18 mouse cellular contexts compared by ENCODE assay signal in genomic region chr7:73198069-73198468, GRCm38 (mm10).
A peak's percentile ranks its signal among the peaks of the same experiment; 100 is the strongest.
DNase-seq lines count a peak whose midpoint lies in the region; ATAC-seq and TF ChIP-seq lines count a peak whose summit lies in the region.
"Had no signal": no experiment of that assay in that cellular context is flagged by ENCODE, and none has a peak within 500 bp of the region (broad histone marks: within the 10 kb centered on the region; RNA-seq: fewer than 3 reads in every experiment).

No protein-coding gene starts in this region.

- no peak for ATAC-seq in embryonic facial prominence, embryonic 14.5 days (ENCODE audit: low read depth)
- ATAC-seq in midbrain, embryonic 12.5 days (ENCODE audit: low FRiP score, low read depth), result no peak
- no peak for ATAC-seq in midbrain, embryonic 14.5 days (ENCODE audit: low FRiP score, low TSS enrichment)
- no peak for ATAC-seq in lung, embryonic 14.5 days (ENCODE audit: insufficient read depth)
- peak; percentile 50 for ATAC-seq in stomach, embryonic 15.5 days (ENCODE audit: insufficient read depth, low FRiP score, low read depth)
- ATAC-seq in heart, embryonic 12.5 days (ENCODE audit: insufficient number of reproducible peaks, low FRiP score), result no peak

- peak; percentile 44 for DNase-seq in embryonic facial prominence, embryonic 14.5 days (ENCODE audit: low spot score)
- DNase-seq in embryonic facial prominence, embryonic 10.5 days (ENCODE audit: low spot score), result no peak
- DNase-seq in midbrain, embryonic 14.5 days, result no peak
- peak; percentile 53 for DNase-seq in lung, embryonic 14.5 days
- DNase-seq in cerebellum, adult 9-11 months, result no peak
- DNase-seq: adrenal gland, postnatal 10 days; cerebellum, postnatal 36 days; kidney, adult 9 months; right cerebral cortex, postnatal 14 days; thymus, postnatal 4 days had no signal

- H3K27me3 ChIP-seq in embryonic facial prominence, embryonic 14.5 days (replicated peaks; ENCODE audit: control insufficient read depth, insufficient read depth, low read length), result no peaks in the 10 kb centered on the region
- no peaks in the 10 kb centered on the region for H3K27me3 ChIP-seq in embryonic facial prominence, embryonic 10.5 days (replicated peaks; ENCODE audit: low read depth, poor library complexity, severe bottlenecking)
- no peaks in the 10 kb centered on the region for H3K27me3 ChIP-seq in midbrain, embryonic 12.5 days
- H3K27me3 ChIP-seq in midbrain, embryonic 14.5 days (ENCODE audit: control insufficient read depth, insufficient read depth, low read length), result no peaks in the 10 kb centered on the region
- H3K27me3 ChIP-seq in lung, embryonic 14.5 days (ENCODE audit: insufficient read depth, low read length), result no peaks in the 10 kb centered on the region
- H3K27me3 ChIP-seq in stomach, embryonic 15.5 days (replicated peaks), result no peaks in the 10 kb centered on the region
- peaks cover 24% of the 10 kb centered on the region; the same call in 1 of the 2 replicates for H3K27me3 ChIP-seq in heart, embryonic 12.5 days (replicated peaks)
- H3K27me3 ChIP-seq: embryonic facial prominence, embryonic 15.5 days; liver, embryonic 15.5 days had no signal

- no peak overlapping the region for H3K4me3 ChIP-seq in embryonic facial prominence, embryonic 14.5 days (ENCODE audit: low read depth, low read length)
- no peak overlapping the region for H3K4me3 ChIP-seq in embryonic facial prominence, embryonic 10.5 days
- H3K4me3 ChIP-seq in midbrain, embryonic 12.5 days, result no peak overlapping the region
- no peak overlapping the region for H3K4me3 ChIP-seq in midbrain, embryonic 14.5 days (replicated peaks; ENCODE audit: low read depth, low read length)
- no peak overlapping the region for H3K4me3 ChIP-seq in lung, embryonic 14.5 days (ENCODE audit: low read depth, low read length)
- H3K4me3 ChIP-seq in stomach, embryonic 15.5 days (replicated peaks), result no peak overlapping the region
- no peak overlapping the region for H3K4me3 ChIP-seq in heart, embryonic 12.5 days
- H3K4me3 ChIP-seq: embryonic facial prominence, embryonic 15.5 days; heart, embryonic 10.5 days; limb, embryonic 10.5 days; liver, embryonic 15.5 days had no signal

- H3K4me1 ChIP-seq in embryonic facial prominence, embryonic 14.5 days (ENCODE audit: control insufficient read depth, insufficient read depth, low read length), result no peaks in the 10 kb centered on the region; the same call in 1 of the 2 replicates
- H3K4me1 ChIP-seq in embryonic facial prominence, embryonic 10.5 days, result peaks cover 11% of the 10 kb centered on the region
- H3K4me1 ChIP-seq in midbrain, embryonic 12.5 days, result peaks cover 26% of the 10 kb centered on the region
- H3K4me1 ChIP-seq in midbrain, embryonic 14.5 days (ENCODE audit: control insufficient read depth, insufficient read depth, low read length), result peaks cover 11% of the 10 kb centered on the region
- no peaks in the 10 kb centered on the region; the same call in 1 of the 2 replicates for H3K4me1 ChIP-seq in lung, embryonic 14.5 days (ENCODE audit: insufficient read depth)
- H3K4me1 ChIP-seq in stomach, embryonic 15.5 days, result no peaks in the 10 kb centered on the region
- H3K4me1 ChIP-seq in heart, embryonic 12.5 days (replicated peaks), result peaks cover 13% of the 10 kb centered on the region; the same call in 1 of the 2 replicates
- H3K4me1 ChIP-seq: heart, embryonic 10.5 days; liver, embryonic 15.5 days had no signal

- 58% methylated on average over 5 of the region's 5 CpGs for WGBS in embryonic facial prominence, embryonic 14.5 days
- 86% methylated on average over 5 of the region's 5 CpGs for WGBS in embryonic facial prominence, embryonic 10.5 days
- WGBS in midbrain, embryonic 12.5 days, result 88% methylated on average over 5 of the region's 5 CpGs
- 79% methylated on average over 5 of the region's 5 CpGs for WGBS in midbrain, embryonic 14.5 days
- WGBS in lung, embryonic 14.5 days, result 31% methylated on average over 5 of the region's 5 CpGs
- WGBS in stomach, embryonic 15.5 days, result 39% methylated on average over 5 of the region's 5 CpGs
- 64% methylated on average over 5 of the region's 5 CpGs for WGBS in heart, embryonic 12.5 days

- H3K36me3 ChIP-seq in embryonic facial prominence, embryonic 14.5 days (ENCODE audit: control insufficient read depth, insufficient read depth, low read length), result no peaks in the 10 kb centered on the region
- no peaks in the 10 kb centered on the region; the same call in 1 of the 2 replicates for H3K36me3 ChIP-seq in embryonic facial prominence, embryonic 10.5 days (replicated peaks)
- no peaks in the 10 kb centered on the region for H3K36me3 ChIP-seq in midbrain, embryonic 12.5 days
- no peaks in the 10 kb centered on the region for H3K36me3 ChIP-seq in midbrain, embryonic 14.5 days (ENCODE audit: control insufficient read depth, insufficient read depth, low read length)
- no peaks in the 10 kb centered on the region for H3K36me3 ChIP-seq in lung, embryonic 14.5 days (ENCODE audit: insufficient read depth)
- H3K36me3 ChIP-seq in stomach, embryonic 15.5 days, result no peaks in the 10 kb centered on the region
- no peaks in the 10 kb centered on the region for H3K36me3 ChIP-seq in heart, embryonic 12.5 days
- H3K36me3 ChIP-seq: embryonic facial prominence, embryonic 15.5 days; heart, embryonic 10.5 days; limb, embryonic 10.5 days; liver, embryonic 15.5 days had no signal

- no peak overlapping the region for H3K4me2 ChIP-seq in embryonic facial prominence, embryonic 14.5 days (ENCODE audit: low read depth, low read length)
- no peak overlapping the region for H3K4me2 ChIP-seq in midbrain, embryonic 12.5 days (replicated peaks)
- H3K4me2 ChIP-seq in midbrain, embryonic 14.5 days (ENCODE audit: low read length), result no peak overlapping the region
- no peak overlapping the region for H3K4me2 ChIP-seq in lung, embryonic 14.5 days
- H3K4me2 ChIP-seq in stomach, embryonic 15.5 days, result no peak overlapping the region
- H3K4me2 ChIP-seq in heart, embryonic 12.5 days, result no peak overlapping the region
- H3K4me2 ChIP-seq: embryonic facial prominence, embryonic 15.5 days; liver, embryonic 15.5 days; midbrain, embryonic 11.5 days had no signal

- no peak overlapping the region for H3K9ac ChIP-seq in embryonic facial prominence, embryonic 14.5 days (ENCODE audit: low read depth, low read length)
- no peak overlapping the region for H3K9ac ChIP-seq in midbrain, embryonic 12.5 days (replicated peaks)
- no peak overlapping the region for H3K9ac ChIP-seq in midbrain, embryonic 14.5 days (replicated peaks; ENCODE audit: low read length)
- H3K9ac ChIP-seq in lung, embryonic 14.5 days, result no peak overlapping the region
- H3K9ac ChIP-seq in stomach, embryonic 15.5 days, result no peak overlapping the region
- no peak overlapping the region for H3K9ac ChIP-seq in heart, embryonic 12.5 days
- H3K9ac ChIP-seq: embryonic facial prominence, embryonic 15.5 days; liver, embryonic 15.5 days had no signal

- H3K27ac ChIP-seq in embryonic facial prominence, embryonic 14.5 days (replicated peaks; ENCODE audit: low read depth, low read length), result no peak overlapping the region
- no peak overlapping the region for H3K27ac ChIP-seq in embryonic facial prominence, embryonic 10.5 days (replicated peaks)
- 0 out of 2 replicates have a peak overlapping the region, but pooled peaks have one; percentile 65 for H3K27ac ChIP-seq in midbrain, embryonic 12.5 days (replicated peaks)
- no peak overlapping the region for H3K27ac ChIP-seq in midbrain, embryonic 14.5 days (replicated peaks; ENCODE audit: low read depth, low read length)
- H3K27ac ChIP-seq in lung, embryonic 14.5 days (ENCODE audit: low read depth), result no peak overlapping the region
- H3K27ac ChIP-seq in stomach, embryonic 15.5 days, result no peak overlapping the region
- H3K27ac ChIP-seq in heart, embryonic 12.5 days (ENCODE audit: poor library complexity, severe bottlenecking), result no peak overlapping the region
- H3K27ac ChIP-seq: embryonic facial prominence, embryonic 15.5 days; heart, embryonic 10.5 days; limb, embryonic 10.5 days; liver, embryonic 15.5 days had no signal

- TF ChIP-seq CTCF in lung, embryonic 14.5 days (IDR thresholded peaks at IDR 0.05; ENCODE audit: low read depth), result no peak

- peaks cover 13% of the 10 kb centered on the region; the same call in 1 of the 2 replicates for H3K9me3 ChIP-seq in embryonic facial prominence, embryonic 14.5 days (ENCODE audit: control insufficient read depth, low read length)
- peaks cover 6% of the 10 kb centered on the region; the same call in 1 of the 2 replicates for H3K9me3 ChIP-seq in embryonic facial prominence, embryonic 10.5 days
- no peaks in the 10 kb centered on the region for H3K9me3 ChIP-seq in midbrain, embryonic 12.5 days
- H3K9me3 ChIP-seq in midbrain, embryonic 14.5 days (ENCODE audit: control insufficient read depth, low read length), result no peaks in the 10 kb centered on the region; the same call in 1 of the 2 replicates
- peaks cover 5% of the 10 kb centered on the region; the same call in 1 of the 2 replicates for H3K9me3 ChIP-seq in lung, embryonic 14.5 days (ENCODE audit: low read depth, low read length)
- no peaks in the 10 kb centered on the region for H3K9me3 ChIP-seq in stomach, embryonic 15.5 days
- H3K9me3 ChIP-seq in heart, embryonic 12.5 days (replicated peaks), result peaks cover 10% of the 10 kb centered on the region; the same call in 1 of the 2 replicates
- H3K9me3 ChIP-seq: embryonic facial prominence, embryonic 15.5 days; limb, embryonic 10.5 days; liver, embryonic 15.5 days had no signal

Comparison
In these comparisons a context has a peak if more than half of its experiments do, and no peak if none do; other contexts are left out.
1. DNase-seq: peak in embryonic facial prominence, embryonic 14.5 days (single experiment) and lung, embryonic 14.5 days (single experiment); none in embryonic facial prominence, embryonic 10.5 days (single experiment), midbrain, embryonic 14.5 days (single experiment) and cerebellum, adult 9-11 months (single experiment).